Mouse (Mus musculus): ENCODE results near the gene Olfr6. TPM values are rescaled to one million over a fixed set of nuclear protein-coding genes. Genes with fewer than 3 reads are reported as not detected.

Olfr6 gene
- not detected in 2 replicates for polyA plus RNA-seq (2015; fragmentation: Nextera tagmentation; extraction: Ambion mirVana)

GRCm38 (mm10) chr7:106963837-106964236 is at the start of gene Olfr6:
Gene Olfr6, minus strand, starts transcription at chr7:106963937.

DNA sequence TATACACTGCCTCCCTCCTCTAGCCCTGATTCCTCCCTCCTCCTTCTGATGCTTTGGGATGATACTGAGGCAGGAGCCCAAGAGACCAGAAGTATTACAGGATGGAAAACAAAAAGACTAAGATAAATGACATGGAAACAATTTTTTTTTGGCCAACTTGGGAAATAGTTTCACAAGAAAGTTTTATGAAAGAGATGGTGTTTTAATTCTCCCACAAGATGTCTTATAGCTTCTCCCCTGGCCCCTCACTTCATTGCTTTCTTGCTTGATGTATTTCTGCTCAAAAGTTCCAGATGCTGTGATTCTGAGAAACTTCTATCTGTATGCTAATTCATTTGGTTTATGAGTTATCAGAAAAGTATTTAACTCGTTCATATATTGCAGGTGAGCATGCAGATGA is 42.2 kb upstream of the Olfr6 start, which contains the start of gene Olfr2:
Olfr2 (minus strand) TSS at position 101 of the 400 bp plus-strand sequence.

DNA sequence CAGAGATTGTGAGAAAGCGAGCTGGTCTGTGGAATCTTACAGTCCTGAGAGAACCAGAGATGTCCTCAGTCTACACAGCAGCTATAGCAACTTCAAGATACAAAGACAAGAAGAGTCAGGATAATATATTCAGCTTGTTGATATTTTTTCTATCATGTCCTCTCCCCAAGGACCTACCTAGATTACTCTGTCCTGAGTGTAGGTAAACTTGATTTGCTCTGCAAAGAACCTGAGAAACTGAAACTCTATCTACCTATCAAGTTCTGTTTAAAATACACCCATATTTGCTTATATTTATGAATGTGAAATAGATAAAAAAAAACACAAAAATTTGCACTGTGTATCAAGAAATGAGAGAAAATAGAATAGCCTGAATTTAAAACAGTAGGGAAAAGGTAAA is 11.6 kb upstream of the Olfr6 start, which contains the start of gene Olfr711:
Olfr711 (minus strand) TSS at position 101 of the 400 bp plus-strand sequence.

GRCm38 (mm10) chr7:106948212-106948611 is 15.5 kb downstream of the Olfr6 start, which contains the start of gene Olfr710:
Gene Olfr710, minus strand, starts transcription at chr7:106948312.

GRCm38 (mm10) chr7:106932119-106932518 is 31.6 kb downstream of the Olfr6 start, which contains the start of gene Olfr709-ps1:
Gene Olfr709-ps1, minus strand, starts transcription at chr7:106932219.

GRCm38 (mm10) chr7:106907676-106908075 is 56.1 kb downstream of the Olfr6 start, which contains the start of gene Olfr1532-ps1:
Gene Olfr1532-ps1, plus strand, starts transcription at chr7:106908001.

Other genes starting within 250 kb of the Olfr6 start
- gene Olfr695, start 247.5 kb downstream of the Olfr6 start, polyA plus RNA-seq (2015; fragmentation: Nextera tagmentation; extraction: Ambion mirVana), result not detected in 2 replicates
- gene Olfr697, start 221.5 kb downstream of the Olfr6 start, polyA plus RNA-seq (2015; fragmentation: Nextera tagmentation; extraction: Ambion mirVana), result not detected in 2 replicates
- not detected in 2 replicates for gene Olfr698, start 208.5 kb downstream of the Olfr6 start, polyA plus RNA-seq (2015; fragmentation: Nextera tagmentation; extraction: Ambion mirVana)
- not detected in 2 replicates for gene Olfr699, start 170.7 kb downstream of the Olfr6 start, polyA plus RNA-seq (2015; fragmentation: Nextera tagmentation; extraction: Ambion mirVana)
- gene Olfr700, start 155.1 kb downstream of the Olfr6 start, polyA plus RNA-seq (2015; fragmentation: Nextera tagmentation; extraction: Ambion mirVana), result not detected in 2 replicates
- not detected in 2 replicates for gene Olfr701, start 149.8 kb downstream of the Olfr6 start, polyA plus RNA-seq (2015; fragmentation: Nextera tagmentation; extraction: Ambion mirVana)
- gene Olfr702, start 130.0 kb downstream of the Olfr6 start, polyA plus RNA-seq (2015; fragmentation: Nextera tagmentation; extraction: Ambion mirVana), result not detected in 2 replicates
- not detected in 2 replicates for gene Olfr703, start 120.6 kb downstream of the Olfr6 start, polyA plus RNA-seq (2015; fragmentation: Nextera tagmentation; extraction: Ambion mirVana)
- not detected in 2 replicates for gene Olfr704, start 100.8 kb downstream of the Olfr6 start, polyA plus RNA-seq (2015; fragmentation: Nextera tagmentation; extraction: Ambion mirVana)
- gene Olfr705, start 87.0 kb downstream of the Olfr6 start, polyA plus RNA-seq (2015; fragmentation: Nextera tagmentation; extraction: Ambion mirVana), result not detected in 2 replicates
- not detected in 2 replicates for gene Olfr706, start 75.8 kb downstream of the Olfr6 start, polyA plus RNA-seq (2015; fragmentation: Nextera tagmentation; extraction: Ambion mirVana)
- not detected in 2 replicates for gene Olfr707, start 62.7 kb downstream of the Olfr6 start, polyA plus RNA-seq (2015; fragmentation: Nextera tagmentation; extraction: Ambion mirVana)
- gene Olfr1532-ps1, start 55.9 kb downstream of the Olfr6 start, polyA plus RNA-seq (2015; fragmentation: Nextera tagmentation; extraction: Ambion mirVana), result not detected in 2 replicates
- not detected in 2 replicates for gene Olfr709-ps1, start 31.7 kb downstream of the Olfr6 start, polyA plus RNA-seq (2015; fragmentation: Nextera tagmentation; extraction: Ambion mirVana)
- not detected in 2 replicates for gene Olfr710, start 15.6 kb downstream of the Olfr6 start, polyA plus RNA-seq (2015; fragmentation: Nextera tagmentation; extraction: Ambion mirVana)
- not detected in 2 replicates for gene Olfr711, start 11.5 kb upstream of the Olfr6 start, polyA plus RNA-seq (2015; fragmentation: Nextera tagmentation; extraction: Ambion mirVana)
- not detected in 2 replicates for gene Olfr2, start 42.1 kb upstream of the Olfr6 start, polyA plus RNA-seq (2015; fragmentation: Nextera tagmentation; extraction: Ambion mirVana)
- not detected in 2 replicates for gene Olfr713, start 67.2 kb upstream of the Olfr6 start, polyA plus RNA-seq (2015; fragmentation: Nextera tagmentation; extraction: Ambion mirVana)
- gene Olfr714, start 107.0 kb upstream of the Olfr6 start, polyA plus RNA-seq (2015; fragmentation: Nextera tagmentation; extraction: Ambion mirVana), result not detected in 2 replicates
- gene Olfr17, start 129.3 kb upstream of the Olfr6 start, polyA plus RNA-seq (2015; fragmentation: Nextera tagmentation; extraction: Ambion mirVana), result not detected in 2 replicates
- not detected in 2 replicates for gene Olfr715b, start 146.4 kb upstream of the Olfr6 start, polyA plus RNA-seq (2015; fragmentation: Nextera tagmentation; extraction: Ambion mirVana)
- not detected in 2 replicates for gene Olfr715, start 167.1 kb upstream of the Olfr6 start, polyA plus RNA-seq (2015; fragmentation: Nextera tagmentation; extraction: Ambion mirVana)
- gene Olfr716, start 174.4 kb upstream of the Olfr6 start, polyA plus RNA-seq (2015; fragmentation: Nextera tagmentation; extraction: Ambion mirVana), result not detected in 2 replicates
- not detected in 2 replicates for gene Nlrp14, start 203.1 kb upstream of the Olfr6 start, polyA plus RNA-seq (2015; fragmentation: Nextera tagmentation; extraction: Ambion mirVana)
- gene Rbmxl2, start 245.5 kb upstream of the Olfr6 start, polyA plus RNA-seq (2015; fragmentation: Nextera tagmentation; extraction: Ambion mirVana), result not detected in 2 replicates